Mouse (Mus musculus) effector memory CD4-positive, alpha-beta T cell, adult 5 months (primary cell): Measurements from ENCODE around the gene Tsr1. TPM values are rescaled to one million over a fixed set of nuclear protein-coding genes. Genes with fewer than 3 reads are reported as not detected.

Experiments
- polyA plus RNA-seq: library from polyadenylated mRNA; unstranded; fragments of 100-300 nt; shearing (Covaris generic); gene quantifications from one replicate; pipeline ENCODE4 v1.2.1, GENCODE M21; 2017

Gene Tsr1
- 40.9 TPM for polyA plus RNA-seq

DNA sequence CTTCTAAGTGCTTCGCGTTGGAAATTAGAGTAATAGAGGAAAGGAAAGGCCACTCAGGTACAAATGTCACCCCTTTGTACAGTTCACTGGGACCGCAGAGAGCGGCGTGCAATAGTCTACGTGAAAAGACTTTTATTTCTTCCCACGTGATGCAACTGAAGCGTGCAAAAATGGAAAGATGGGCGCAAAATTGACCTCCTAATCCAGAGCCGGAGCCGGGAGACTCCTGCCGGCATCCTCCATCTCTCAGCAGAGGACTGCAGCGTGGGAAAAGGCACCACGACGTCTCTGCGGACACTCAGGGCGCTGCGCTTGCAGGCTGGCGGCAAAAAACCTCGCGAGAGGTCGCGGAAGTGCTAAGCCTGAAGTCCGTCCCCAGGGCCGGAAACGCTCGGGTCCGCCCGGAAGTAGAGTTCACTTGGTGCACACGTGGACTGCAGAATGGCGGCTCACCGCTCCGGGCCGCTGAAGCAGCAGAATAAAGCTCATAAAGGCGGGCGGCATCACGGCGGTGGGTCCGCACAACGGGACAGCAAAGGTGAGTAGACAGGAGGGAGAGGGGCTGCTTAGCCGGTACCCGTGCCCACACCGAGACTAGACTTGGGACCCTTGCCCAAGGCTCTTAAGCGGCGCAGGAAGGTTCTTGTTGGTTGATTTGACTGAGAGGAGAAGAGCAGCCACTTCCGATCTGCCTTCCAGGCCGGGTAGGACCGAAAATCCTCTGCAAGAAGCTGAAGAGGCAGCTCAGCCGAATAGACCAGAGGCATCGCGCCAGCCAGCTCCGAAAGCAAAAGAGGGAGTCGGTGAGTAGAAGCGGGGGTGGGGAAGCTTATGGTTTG lies at the start of gene Tsr1:
Gene Tsr1 (plus strand): TSS at position 394 of the 839 bp plus-strand sequence.

DNA sequence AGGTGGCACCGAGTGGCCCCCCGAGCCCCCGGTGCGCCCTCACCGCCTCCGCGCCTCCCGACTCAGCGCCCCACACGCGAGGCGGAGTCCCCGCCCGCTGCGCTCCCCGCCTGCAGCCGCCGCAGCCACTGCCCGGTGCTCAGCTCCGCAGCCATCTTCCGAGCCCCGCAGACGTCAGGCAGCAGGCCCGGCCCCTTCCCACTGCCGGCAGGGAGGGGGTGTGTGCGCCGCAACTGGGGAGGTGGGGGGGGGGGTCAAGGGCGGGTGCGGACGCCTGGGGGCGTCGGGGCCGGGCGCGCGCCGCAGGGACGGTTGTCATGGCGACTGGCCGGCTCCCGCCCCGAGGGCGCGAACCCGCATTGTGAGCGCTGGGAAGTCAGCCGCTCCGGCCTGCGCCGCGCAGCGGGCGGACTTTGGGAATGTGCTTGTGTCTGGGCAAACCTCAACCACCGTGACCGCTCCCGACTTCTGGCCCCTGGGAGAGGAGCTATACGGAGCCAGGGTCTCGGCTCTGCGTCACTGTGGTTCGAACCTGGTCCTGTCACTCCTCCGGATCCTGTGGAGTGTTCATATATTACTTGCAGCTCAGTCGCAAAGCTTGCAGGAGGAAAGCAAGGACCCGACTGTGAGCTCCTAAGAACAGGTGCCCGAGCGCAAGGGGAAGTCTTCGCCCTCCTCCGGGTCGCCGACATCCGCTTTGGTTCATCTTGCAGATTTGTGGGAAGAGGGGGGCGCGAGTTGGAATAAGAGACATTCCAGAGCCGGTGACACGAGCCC lies 782 bp upstream of the Tsr1 start, which contains the start of gene Sgsm2:
Gene Sgsm2 (minus strand): TSS at position 160 of the 777 bp plus-strand sequence.

DNA sequence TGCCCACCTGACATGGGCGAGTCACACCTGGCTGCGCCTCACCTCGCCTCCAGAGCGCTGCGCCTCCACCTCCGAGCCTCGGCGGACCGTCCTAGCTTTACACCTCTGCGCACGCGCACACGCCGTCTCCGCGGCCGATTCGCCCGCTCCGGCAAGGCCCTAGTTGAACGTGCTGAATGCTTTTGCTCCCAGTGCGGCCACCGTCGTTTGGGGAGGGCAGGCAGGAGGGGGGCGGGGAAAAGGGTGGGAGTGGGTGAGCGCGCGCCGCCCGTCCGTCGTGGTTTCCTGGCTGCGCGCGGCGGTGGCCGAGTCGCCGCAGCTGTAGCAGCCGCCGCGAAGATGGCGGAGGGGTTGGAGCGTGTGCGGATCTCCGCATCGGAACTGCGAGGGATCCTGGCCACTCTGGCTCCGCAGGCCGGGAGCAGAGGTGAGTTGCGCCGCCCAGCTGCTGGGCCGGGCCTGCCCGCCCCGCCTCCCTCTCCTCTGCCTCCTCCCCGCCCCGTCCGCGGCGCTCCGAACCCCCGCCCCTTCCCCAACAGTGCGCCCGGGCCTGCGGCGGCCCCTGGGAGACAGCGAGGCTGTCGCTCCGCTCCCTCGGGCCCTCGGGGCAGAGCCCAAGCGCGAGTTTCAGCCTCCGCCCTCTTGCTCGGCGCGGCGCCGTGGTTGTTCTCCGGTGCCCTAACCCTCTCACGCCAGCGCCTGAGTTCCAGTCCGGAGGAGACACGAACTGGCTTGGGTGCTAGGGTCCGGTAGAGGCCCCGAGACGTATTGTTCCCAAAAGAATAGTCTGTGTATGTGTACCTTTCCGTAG lies 27.9 kb downstream of the Tsr1 start, which contains the start of the genes Smg6 and Srr:
Gene Smg6 (plus strand): TSS at position 247 of the 811 bp plus-strand sequence.
Gene Srr (minus strand): TSS at position 372 of the 811 bp plus-strand sequence.

Other genes starting within 250 kb of the Tsr1 start
- 28.2 TPM for gene Cluh, start 248.6 kb upstream of the Tsr1 start, polyA plus RNA-seq
- gene Pafah1b1, start 173.4 kb upstream of the Tsr1 start, polyA plus RNA-seq: 103 TPM
- gene Mettl16, start 127.2 kb upstream of the Tsr1 start, polyA plus RNA-seq: 31.3 TPM
- gene Mnt, start 67.2 kb upstream of the Tsr1 start, polyA plus RNA-seq: 18.8 TPM
- gene Sgsm2, start 1.0 kb upstream of the Tsr1 start, polyA plus RNA-seq: 3.6 TPM
- gene Smg6, start 27.8 kb downstream of the Tsr1 start, polyA plus RNA-seq: 28.6 TPM
- 3.6 TPM for gene Srr, start 27.9 kb downstream of the Tsr1 start, polyA plus RNA-seq